Mouse (Mus musculus): ENCODE measurements at regions not wholly inside any gene's neighbourhood (a gene's known extent, or its start where the extent isn't known, plus 50 kb on each side); places are given as distances from the start of the nearest gene placed in this dataset.

DNA sequence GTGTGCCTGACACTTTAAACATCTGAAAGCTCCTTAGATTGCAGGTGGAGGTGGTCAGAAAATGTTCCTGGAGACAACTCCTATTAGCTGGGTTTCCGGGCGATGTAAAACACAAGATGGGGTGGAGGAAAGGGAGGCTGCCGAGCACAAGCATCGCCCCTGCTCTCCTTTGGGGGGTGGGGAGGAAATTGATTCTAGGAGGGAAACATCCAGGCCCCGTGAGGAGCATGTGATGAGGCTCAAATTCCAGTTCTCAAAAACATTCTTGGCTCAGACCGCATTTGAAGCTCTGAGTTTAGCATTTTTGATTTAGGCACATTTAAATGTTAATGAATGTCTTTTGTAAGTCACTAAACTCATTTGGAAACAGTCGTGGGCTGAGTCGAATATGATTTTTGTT is 105.5 kb downstream of the Rpl14 start:
- TF ChIP-seq CTCF (conservative IDR thresholded peaks at IDR 0.05; ENCODE audit: low read length) = no peak
- TF ChIP-seq NANOG (IDR thresholded peaks at IDR 0.05; ENCODE audit: borderline replicate concordance, low read length) = no peak

Data from E14TG2a.4 (cell line).